Mouse (Mus musculus) megakaryocyte progenitor cell, adult 5-6 weeks (primary cell): Measurements from ENCODE around the gene Peli2. TPM values are rescaled to one million over a fixed set of nuclear protein-coding genes. Genes with fewer than 3 reads are reported as not detected.

ENCODE experiments used
- ATAC-seq: replicated peaks from 2 replicates; pipeline ENCODE4 v1.8.0; 2016; ENCODE audit warnings: mild to moderate bottlenecking, moderate TSS enrichment, inconsistent platforms; ENCODE audit not compliant: poor library complexity
- total RNA-seq, 2 experiments: library from RNA; stranded (forward) in 1 of 2; stranded (reverse) in 1 of 2; fragments of 157-497, 149-512 nt in 1 of 2; fragments of 200-1000 nt in 1 of 2; gene quantifications; 2 replicates each; pipeline versions ENCODE4 v1.2.3 to v1.2.4; 2015 to 2017

The Peli2 gene
- total RNA-seq, 2 experiments from 2014 or later = 4.7 to 9.0 TPM

DNA sequence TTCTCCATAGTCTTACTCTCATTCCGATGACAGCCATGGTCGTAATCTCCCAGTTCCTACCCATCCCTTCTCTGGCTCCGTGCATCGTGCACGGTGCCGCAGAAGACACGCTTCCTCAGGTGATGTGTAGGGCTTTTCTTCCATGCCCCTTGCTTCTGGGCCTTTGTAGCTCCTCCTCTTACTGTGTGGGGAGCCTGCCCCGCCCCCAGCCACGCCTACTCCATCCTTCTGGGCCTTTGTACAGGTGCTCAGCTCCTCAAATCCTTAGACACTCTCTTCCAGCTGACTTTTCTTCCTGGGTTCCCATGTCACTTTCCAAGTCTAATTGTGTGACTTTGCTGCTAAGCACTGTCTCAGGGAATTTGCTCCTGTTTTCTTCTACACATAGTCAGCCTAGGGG lies 28.7 kb downstream of the Peli2 start:
- no peak for ATAC-seq

- no peak for ATAC-seq
Observed at GRCm38 (mm10) chr14:48150903-48151302, 30.3 kb downstream of the Peli2 start.

- no peak for ATAC-seq
Observed at GRCm38 (mm10) chr14:48151554-48151953, 30.9 kb downstream of the Peli2 start.

DNA sequence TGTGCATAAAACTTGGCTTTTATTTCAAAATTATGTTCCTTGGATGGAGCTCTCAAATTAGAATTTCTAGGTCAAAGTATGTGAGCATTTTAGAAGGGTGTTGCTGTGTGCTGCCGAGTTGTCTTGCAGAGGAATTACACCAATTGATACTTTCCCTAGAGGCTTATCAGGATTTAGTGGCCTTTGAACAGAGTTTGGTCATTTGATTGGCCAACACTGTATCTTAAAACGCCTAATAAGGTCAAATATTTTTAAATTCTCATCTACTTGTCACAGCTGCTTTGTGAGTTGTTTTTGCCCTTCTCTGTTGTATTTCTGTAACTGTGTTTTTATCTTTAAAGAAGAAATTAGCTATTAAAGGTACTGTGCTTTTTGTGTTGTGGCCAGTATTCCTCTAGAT lies 32.4 kb downstream of the Peli2 start:
- ATAC-seq = no peak

- no peak for ATAC-seq
Observed at GRCm38 (mm10) chr14:48153865-48154511, 33.4 kb downstream of the Peli2 start.

- ATAC-seq = no peak
Observed at GRCm38 (mm10) chr14:48154641-48155040, 34.0 kb downstream of the Peli2 start.

DNA sequence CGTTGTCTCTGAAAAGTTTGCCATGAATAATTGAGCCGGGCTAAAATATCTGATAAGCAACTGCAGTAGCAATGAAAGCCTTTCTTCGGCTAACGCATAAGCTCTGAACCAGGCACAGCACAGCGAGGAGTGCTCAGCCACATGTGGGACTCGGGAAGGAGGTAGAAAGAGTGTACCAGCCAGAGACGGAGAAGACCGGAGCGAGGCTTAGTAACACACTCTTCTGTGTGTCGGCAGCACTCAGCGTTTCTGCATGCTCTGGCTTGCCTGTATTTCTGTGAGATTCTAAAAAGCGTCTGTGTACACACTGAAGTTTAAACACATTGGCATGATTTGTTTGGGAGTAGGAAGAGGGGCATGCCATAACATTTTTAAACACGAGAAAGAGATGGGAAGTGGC lies 34.5 kb downstream of the Peli2 start:
- ATAC-seq = no peak

GRCm38 (mm10) chr14:48157085-48157484 lies 36.5 kb downstream of the Peli2 start:
- peak; percentile 57 for ATAC-seq

GRCm38 (mm10) chr14:48157835-48158234 lies 37.2 kb downstream of the Peli2 start:
- 0 out of 2 replicates have a peak, but pooled peaks have one; percentile 17 for ATAC-seq

GRCm38 (mm10) chr14:48159401-48159800 lies 38.8 kb downstream of the Peli2 start:
- ATAC-seq = no peak

DNA sequence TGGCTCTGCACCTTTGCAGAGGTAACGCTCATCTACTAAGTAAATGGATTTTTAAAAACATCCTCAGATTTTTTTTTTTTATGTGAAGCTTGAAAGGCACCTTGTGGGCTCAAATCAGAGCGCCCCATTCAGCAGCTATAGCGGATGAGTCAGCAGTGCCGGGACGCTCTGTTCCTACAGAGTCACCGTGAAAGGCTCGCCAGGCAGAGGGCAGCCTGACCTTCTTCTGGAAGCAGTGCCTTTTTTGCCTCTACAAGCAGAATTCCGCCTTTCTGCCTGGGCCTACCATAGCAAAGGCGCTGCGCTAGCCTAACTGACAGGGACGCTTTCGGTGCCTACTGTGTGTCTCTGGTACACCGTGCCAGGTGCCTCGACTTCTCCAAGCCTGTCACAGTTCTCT lies 41.8 kb downstream of the Peli2 start:
- no peak for ATAC-seq

DNA sequence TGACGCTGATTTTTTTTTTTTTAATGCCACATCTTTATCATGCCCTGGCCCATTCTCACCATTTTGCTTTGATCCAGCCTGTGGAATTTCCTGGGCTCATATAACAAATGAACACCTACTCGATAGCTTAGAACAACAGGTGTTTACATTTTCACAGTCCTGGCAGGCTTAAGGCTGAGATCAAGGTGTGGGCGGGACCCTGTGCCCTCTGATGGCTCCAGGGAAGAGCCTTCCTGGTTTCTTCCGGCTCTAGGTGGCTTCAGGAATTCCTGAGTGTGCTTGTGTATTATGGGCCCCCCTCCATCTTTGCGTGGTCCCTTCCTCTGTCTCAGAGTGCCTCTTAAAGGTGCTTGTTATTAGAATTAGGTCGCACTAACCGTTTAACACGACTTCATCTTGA lies 44.3 kb downstream of the Peli2 start:
- no peak for ATAC-seq

GRCm38 (mm10) chr14:48166396-48166795 lies 45.8 kb downstream of the Peli2 start:
- no peak for ATAC-seq

DNA sequence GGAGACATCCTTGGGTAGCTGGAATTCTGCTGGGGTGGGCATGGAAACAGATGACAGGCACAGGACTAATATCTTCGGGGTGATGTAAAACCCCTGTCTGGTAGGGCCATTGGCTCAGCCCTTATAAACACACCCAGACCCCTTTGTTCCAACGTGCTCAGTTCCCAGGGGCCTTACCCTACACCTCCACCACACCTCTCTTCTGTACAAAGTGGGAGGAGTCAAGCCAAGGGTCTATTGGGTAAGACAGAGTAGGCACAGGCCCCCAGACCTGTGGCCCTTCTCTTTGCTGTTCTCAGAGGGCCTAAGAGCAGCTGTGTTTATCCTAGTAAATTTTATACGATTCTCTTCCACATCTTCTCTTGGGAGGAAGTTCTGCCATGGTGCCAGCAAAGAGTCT lies 46.4 kb downstream of the Peli2 start:
- no peak for ATAC-seq

DNA sequence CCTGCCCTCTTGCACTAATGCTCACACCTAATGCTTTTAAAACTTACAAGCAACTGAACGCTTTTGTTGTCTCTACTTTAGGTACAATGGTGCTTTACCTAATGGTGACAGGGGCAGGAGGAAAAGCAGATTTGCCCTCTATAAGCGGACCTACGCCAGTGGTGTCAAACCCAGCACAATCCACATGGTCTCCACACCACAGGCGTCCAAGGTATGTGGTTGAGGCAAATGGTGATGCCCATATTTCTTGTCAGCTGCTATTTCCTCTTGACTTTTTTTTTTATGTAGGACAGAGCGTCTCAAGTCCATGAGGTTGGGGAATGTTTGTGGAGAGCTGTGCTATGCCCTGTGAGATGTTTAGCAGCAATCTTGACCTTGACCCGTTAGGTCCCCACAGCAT lies 47.5 kb downstream of the Peli2 start:
- no peak for ATAC-seq

DNA sequence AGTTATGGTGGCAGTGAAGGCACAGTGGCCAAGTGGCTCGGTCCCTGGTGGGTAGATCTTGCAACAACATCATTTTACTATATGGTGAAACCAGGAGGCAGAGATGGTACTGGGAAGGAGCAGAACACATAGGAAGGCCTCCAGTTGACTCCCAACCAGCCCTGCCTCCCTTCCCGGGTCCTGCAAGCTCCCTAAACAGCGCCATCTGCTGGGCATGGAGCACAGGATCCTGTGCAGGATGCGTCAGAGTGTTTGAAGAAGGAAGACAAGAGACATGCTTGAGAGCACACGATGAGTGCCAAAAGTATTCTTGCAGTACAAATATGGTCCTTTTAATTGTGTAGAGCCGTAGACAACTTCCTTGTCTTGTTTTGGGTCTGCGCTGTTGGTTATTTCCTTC lies 49.3 kb downstream of the Peli2 start:
- peak; percentile 52; the same call in 1 of the 2 replicates for ATAC-seq

- no peak for ATAC-seq
Observed at GRCm38 (mm10) chr14:48171268-48171667, 50.6 kb downstream of the Peli2 start.

DNA sequence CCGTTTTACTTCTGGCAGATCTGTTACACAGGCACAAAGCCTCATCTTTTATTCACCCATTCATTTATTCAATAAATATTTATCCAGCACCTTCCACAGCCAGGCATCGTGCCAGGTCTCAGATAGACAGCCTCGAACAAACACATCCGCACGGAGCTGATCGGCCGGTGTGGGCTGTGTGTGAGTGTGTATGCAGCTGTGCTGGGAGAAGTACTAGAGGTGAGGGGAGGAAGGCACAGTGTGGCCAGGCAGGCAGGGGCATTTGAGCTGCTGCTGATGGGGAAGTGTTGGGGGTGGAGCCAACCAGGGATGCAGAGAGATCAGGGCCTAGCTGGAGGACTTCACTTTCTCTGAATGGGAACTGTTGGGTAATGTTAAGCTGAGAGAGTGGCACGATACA lies 51.4 kb downstream of the Peli2 start:
- peak; percentile 60 for ATAC-seq

DNA sequence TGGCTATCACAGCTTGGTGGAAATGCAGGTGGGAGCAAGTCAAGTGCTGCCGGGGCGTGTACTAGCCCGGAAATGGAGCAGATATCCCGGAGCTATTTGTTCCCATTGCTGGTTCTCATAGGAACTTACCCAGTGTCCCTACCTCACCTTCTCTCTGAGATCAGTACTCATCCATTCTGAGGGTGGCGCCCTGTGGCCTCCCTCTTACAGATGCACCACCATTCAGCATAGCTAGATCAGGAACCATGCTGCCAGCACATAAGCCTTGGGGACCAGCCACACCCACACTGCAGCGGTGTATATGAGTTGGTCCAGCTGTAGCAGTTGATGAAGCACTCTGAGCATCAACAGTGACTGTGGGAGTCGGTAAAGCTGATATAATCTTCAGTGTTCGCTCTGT lies 52.3 kb downstream of the Peli2 start:
- no peak for ATAC-seq

DNA sequence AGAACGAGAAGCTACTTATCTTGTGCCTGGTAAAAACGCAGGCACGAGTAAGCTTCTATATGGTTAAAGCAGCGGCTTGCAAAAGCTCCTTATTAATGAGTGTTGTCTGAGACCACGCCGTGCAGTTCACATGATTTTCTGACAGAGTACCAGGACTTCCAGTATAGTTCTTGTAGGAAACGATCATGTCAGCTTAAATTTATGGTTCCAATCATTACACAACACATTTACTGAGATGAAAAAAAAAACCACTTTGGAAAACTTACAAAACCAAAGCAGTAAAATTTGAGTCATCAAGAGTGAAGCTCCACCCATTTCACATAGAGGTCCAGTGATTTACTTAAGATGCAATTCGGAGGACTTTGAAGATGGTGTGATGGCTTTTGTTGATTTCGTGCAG lies 53.2 kb downstream of the Peli2 start:
- no peak for ATAC-seq

GRCm38 (mm10) chr14:48174356-48174755 lies 53.7 kb downstream of the Peli2 start:
- no peak for ATAC-seq

- no peak for ATAC-seq
Observed at GRCm38 (mm10) chr14:48175115-48175514, 54.5 kb downstream of the Peli2 start.

- peak; percentile 54 for ATAC-seq
Observed at GRCm38 (mm10) chr14:48178304-48178995, 57.8 kb downstream of the Peli2 start.
